Mouse (Mus musculus) urinary bladder, postnatal 4 days (tissue): ENCODE measurements around the gene Nexn.
A peak's percentile ranks its signal among the peaks of the same experiment; 100 is the strongest.

ENCODE experiments used
- DNase-seq, 2 experiments: peaks; one replicate each; pipeline ENCODE4 v3.0.0; 2021 to 2022; ENCODE audit warnings: low spot score in 2 of 2

The Nexn gene

DNA sequence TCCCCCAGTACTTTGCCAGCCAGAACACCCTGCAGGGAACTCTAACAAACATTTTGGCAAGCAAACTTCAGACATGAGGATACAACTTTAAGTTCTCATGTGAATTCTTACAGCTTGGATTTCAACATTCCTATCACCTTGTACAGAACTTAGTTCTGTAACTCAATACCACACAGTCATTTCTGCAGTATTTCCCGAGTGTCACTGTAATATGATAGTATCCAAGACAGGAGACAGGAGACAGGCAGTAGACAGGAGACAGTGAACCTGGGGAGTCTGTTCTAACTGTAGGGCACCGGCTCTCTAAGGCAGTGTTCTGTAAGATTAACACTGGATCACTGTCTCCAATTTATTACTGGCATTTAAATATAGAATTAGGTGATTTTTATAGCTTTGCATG, 12.3 kb upstream of the Nexn start:
- DNase-seq: no peak

DNA sequence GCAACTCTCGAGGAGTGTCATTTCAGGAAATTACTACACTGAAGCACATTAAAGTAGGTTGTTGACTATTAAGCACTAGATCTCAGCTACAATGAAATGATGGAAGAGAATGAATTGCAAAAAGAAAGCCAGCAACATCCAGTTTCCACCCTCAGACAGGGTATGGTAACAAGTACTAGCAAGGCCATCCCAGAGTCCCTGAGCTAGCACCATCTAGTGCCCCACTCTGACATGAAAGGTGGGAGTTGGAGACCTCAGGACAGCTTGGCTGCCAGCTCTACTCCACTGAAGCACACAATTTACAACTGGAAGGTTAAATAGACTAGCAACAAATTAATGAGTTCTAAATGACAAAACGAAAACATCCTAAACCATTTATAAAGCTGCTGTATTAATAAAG, 11.8 kb upstream of the Nexn start:
- DNase-seq: no peak

DNA sequence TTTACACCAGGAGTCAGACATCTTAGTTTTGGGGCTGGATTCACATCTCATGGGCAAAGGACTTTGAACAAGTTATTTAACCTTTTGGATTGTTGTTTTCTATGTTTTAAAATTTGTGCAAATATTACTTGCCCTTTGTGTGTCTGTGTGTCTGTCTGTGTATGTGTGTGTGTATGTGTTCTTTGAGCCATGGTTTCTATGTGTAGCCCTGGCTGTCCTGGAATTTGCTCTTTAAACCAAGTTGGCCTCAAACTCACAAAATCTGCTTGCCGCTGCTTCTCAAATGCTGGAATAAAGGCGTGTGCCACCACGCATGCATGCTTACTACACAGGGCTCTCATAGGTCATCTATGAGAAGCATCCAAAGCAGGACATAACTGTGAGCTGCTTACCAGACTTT, 10.8 kb upstream of the Nexn start:
- DNase-seq: no peak

DNA sequence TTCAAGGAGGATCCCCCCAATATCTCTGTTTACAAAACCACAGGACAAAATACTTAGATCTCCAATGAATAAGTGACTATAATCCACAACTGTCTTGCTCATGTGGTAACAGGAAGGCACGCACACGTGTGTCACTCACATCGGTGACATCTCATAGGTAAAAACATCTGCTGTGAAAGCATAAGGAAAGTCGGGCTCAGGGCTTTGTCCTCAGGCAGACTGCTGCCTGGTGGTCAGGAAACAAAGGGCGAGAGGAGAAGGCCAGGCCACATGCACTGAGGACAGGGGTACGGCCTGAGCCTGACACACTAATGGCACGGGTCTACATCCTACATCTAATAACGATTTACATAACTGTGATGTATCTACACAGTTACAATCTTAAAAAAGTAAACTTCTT, 8.9 kb upstream of the Nexn start:
- DNase-seq: no peak

DNA sequence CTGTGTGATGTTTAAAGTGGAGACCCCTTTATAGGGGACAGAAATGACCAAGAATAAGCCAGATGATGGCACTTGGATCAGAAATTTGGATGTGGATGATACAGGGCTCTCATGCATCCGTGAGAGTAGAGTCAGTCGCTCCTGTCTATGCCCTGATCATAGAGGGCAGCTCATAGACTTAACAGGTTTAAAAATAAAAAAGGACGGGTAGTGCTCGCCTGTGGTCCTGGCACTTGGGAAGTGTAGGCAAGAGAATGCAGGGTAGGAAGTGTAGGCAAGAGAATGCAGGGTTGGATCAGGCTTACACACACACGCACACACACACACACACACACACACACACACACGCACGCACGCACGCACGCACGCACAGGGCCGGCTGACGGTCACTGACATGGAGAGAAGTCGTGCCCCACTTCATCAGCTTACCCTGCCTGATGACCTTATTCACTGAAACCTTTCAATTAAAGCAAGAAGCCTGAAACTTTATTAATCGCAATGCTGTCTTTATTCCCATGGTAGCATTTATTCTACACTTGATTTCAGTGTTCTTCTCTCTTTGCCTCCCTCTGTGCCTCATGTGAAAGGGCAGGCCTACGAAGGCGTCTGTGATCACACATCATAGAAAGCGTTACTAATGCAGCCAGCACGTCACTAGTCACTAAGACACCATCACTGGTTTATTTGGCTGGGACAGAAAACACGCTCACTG, 7.0 kb upstream of the Nexn start:
- DNase-seq: no peak

DNA sequence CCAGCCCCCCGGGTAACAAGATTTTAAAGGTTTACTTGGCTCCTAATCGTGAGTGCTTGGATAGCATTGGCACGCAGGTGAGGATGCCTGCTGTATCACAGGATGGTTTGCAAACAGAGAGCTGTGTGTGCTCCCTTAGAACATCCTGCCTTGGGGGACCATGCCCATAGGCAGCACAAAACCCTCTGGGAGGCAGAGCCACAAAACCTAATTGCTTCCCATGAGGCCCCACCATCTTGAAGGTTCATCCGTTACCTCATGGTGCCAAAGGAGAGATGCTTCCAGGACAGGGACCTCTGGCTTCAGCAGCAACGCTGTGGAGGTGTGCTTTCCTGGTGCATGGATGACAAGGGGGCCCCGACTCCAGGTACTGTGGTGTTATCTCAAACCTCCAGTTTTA, 5.7 kb upstream of the Nexn start:
- DNase-seq: no peak

DNA sequence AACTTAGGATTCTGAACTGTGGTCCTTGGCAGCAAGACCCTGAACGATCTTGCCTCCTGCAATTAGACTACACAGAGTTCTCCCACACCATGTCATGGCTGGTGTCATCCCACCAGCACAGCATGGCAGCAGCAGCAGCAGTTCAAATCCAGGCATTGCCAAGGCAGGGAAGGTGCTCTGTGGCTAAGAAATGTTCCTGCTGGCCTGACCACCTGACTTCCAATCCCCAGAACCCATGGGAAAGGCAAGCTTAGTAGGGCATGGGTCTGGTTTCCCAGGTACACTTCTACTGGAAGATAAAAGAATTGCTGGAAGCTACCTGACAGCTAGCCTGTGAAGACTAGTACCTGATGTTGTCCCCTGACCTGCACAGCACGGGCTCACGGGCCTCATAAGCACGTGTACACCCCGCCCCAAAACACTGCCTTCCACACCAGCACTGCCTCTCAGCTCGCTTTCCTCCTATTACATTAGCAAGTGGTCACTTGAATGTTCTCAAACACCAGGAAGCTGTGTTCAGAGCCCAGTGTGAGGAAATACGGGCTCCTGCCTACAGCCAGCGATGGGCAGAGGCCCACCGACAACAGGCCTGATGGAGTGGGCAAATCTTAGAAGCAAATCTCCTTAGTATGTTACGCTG, 5.0 kb upstream of the Nexn start:
- no peak for DNase-seq

DNA sequence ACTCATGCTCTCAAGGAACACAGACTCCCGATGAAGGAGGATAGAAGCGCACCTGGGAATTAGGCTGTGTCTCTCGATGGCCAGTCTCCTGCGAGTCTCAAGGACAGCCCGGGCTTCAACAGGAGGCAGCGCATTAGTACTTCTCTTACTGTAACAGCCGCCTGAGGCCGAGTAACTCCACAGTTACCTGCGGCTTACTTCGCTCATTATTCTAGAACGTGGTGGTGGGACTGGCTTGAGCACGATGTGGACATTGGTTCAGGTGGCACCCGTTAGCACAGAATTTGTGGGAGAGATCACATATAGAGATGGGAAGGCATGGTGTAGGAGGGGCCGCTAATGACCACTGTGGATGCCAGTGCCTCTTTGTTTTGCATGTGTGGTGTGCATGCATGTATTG, 1.9 kb upstream of the Nexn start:
- DNase-seq: no peak

DNA sequence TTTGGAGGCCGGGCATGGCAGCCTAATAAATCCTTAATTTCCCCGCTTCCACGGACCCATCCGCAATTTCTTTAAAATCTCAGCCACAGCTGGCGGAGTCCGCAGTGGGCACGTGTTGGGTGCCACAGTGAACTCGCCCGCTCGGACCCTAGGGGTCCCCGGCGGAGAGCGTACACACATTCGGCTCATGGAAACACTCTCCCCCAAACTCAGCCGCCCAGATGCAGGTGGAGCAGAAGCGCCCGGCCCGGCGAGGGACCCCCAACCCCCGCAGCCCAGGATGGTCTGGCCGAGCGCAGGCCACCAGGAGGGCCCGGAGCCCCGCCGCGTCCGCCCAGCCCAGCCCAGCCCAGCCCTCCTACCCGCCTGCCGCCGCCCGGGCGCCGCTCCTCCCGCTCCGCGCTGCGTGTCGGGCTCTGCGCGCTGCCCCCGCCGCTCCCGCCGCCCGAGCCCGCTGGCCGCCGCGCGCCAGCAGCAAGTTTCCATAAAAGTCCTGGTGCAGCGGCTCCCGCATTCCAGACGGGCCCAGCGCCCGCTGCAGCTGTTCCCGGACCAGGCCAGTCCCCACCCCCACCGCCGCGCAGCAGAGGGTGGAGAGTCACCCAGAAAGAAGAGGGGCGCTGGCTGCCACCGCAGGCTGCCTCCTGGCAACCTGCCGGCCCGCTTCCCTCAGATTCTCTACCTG, 657 bp downstream of the Nexn start:
- peak; percentile 80 to 82 for DNase-seq

DNA sequence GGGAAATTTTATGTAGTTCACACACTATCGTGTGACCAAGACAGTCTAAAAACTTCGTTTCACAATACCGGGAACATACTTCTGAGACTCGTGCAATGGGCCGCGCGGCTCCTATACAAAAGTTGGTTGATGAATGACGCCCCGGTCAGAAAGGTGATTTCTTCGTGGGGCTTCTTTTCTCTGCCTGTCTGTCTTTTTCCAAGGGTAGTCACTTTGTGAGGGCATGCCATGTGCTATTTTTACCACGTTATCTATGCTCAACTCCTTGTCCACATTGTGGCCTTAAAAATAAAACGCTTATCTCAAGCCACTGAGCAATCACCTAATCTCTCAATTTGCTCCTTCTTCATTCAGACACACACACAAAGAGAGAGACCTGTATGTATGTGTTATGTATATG, 1.3 kb downstream of the Nexn start:
- DNase-seq: no peak

DNA sequence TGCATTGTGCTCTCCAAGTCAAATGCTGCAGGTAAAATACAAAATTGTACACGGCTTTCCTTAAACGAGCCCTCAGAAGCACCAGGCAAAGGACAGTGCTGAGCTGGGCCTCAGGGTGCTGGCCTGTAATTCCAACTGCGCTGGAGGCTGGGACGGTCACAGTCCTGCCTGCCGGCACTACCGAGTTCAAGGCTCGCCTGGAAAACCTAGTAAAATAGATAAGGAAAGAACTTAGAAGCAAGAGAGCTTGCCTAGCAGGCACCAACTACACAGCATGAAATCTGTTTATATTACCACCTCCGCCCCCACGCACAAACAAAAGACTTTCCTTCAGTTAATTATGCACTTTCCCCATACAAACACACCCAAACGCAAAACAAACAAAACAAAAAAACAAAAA, 1.8 kb downstream of the Nexn start:
- no peak for DNase-seq

DNA sequence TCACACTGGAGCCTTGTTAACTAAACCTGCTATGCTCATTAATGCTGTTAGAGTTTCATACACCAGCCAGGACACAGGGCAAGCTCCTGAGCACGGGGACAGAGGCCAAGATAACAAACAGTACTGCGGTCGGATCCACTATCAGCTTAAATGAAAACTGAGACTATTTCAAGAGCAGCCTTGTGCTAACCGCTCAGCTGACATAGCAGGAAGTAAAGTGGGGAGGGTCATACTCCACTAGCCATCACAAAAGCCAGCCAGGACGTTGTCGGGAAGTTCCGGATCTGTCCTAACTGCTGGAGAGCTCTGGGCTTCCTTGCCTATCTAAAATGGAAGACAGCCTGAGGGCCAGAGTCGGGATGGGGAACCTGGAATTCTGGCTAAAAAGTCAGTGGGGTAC, 4.2 kb downstream of the Nexn start:
- no peak for DNase-seq

DNA sequence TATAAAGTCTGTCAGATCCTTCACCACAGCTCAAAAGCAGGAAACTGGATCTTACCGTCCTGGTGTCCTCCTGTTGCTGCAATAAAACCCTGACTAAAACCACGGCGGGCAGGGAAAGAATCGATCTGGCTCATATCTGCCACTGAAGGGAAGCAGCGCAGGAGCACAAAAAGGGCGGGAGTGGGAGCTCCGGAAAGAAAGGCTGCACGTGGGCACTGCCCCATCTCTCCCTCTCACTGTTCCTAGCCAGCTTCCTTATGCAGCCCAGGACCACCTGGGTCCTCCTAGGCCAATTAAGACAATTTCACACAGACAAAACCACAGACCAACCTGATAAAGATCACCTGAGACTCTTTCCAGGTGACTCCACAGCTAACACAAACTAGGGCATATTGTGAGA, 4.7 kb downstream of the Nexn start:
- DNase-seq: no peak

DNA sequence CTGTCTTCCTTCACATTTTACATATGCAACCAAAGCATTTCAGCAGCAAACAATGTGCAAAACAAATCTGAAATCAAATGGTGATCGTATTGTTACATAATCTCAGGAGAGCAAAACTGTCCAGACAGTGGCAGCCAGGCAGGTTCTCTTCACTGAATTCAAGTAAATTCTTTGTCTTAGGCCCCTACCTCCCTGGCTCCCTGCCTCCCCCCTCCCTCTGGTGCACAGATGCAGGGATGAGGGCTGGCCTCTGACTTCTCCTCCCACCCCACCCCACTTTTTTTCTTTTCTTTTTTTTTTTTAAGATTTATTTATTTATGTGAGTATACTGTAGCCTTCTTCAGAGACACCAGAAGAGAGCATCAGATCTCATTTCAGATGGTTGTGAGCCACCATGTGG, 5.8 kb downstream of the Nexn start:
- DNase-seq: no peak

DNA sequence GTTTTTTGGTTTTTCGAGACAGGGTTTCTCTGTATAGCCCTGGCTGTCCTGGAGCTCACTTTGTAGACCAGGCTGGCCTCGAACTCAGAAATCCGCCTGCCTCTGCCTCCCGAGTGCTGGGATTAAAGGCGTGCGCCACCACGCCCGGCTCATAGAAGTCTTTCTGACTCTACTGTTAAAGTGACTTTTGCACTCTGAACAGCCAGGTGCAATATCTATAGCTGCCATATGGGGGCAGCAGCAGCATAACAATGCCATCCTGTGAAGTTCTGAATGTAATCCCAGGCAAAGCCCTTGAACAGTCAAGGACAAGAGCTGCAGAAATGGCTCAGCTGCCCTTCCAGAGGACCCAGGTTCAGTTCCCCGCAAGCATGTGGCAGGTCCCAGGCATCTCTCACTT, 6.7 kb downstream of the Nexn start:
- peak; percentile 63 to 74 for DNase-seq

DNA sequence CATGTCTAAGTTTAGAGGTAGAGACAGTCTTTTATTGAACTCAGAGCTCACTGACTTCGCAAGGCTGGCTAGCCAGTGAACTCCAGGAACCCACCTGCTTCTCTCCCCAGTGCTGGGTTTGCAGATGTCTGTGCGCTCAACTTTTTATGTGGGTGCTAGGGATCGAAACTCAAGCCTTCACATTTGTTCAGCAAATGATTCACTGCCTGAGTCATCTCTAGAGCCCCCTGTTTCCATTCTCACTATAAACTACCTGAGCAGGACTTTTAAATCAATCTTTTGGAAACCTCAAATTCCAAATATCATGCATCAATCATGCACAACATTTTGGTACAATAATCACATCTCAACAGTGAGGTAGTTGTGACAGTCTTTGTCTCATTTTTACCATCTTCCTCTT, 8.6 kb downstream of the Nexn start:
- DNase-seq: no peak

DNA sequence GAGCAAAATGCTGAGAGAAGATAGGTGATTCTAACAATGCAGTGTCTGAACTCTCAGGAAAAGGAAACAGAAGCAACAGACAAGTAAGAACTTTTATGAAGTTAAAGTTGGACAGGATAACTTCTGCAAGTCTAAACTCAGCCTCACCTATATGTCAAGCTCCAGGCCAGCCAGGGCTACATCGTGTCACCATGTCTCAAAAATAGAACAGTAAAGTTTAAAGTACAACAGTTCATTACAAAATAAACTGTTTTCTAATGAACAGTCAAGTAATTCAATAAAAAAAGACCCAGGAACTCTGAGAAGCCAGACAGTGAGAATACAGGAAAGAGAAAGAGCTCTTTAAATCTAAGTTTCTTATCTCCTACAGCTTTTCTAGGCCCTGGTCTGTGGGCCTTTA, 15.7 kb downstream of the Nexn start:
- no peak for DNase-seq

DNA sequence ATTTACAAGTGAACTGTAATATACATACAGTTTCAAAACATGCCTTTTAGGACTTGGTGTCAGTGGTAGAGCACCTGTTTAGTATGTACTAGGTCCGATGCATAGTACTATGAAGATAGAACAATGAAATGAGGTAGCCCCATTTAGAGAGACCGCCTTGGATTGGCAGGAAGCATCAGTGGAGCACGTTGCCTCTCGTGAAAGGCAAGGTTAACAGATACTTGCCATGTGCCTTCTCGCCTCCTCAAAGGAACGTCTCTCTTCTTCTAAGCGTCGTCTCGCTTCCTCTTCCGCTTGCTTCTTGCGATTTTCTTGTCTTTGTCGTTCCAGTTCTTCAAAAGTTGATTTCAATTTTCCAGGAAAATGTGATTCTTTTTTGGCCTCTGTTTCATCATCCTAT, 18.4 kb downstream of the Nexn start:
- no peak for DNase-seq

DNA sequence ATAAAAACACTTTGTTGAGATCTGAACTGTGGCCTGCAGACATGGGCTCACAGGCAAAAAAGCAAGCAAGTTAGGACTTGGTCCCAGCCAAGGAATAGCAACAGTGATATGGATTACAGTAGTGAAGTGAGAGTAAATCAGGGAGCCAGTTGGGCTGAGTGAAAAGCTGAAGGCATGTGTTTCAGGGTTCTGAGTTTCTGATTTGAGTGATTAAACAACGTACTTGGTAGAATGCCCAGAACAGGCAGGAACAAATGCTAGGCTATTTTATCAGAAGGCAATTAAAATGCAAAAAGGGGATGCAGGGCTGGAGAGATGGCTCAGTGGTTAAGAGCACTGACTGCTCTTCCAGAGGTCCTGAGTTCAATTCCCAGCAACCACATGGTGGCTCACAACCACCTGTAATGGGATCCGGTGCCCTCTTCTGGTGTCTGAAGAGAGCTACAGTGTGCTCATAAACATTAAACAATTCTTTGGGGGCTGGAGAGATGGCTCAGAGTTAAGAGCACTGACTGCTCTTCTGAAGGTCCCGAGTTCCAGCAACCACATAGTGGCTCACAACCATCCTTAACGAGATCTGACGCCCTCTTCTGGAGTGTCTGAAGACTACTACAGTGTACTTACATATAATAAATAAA, 20.8 kb downstream of the Nexn start:
- no peak for DNase-seq

DNA sequence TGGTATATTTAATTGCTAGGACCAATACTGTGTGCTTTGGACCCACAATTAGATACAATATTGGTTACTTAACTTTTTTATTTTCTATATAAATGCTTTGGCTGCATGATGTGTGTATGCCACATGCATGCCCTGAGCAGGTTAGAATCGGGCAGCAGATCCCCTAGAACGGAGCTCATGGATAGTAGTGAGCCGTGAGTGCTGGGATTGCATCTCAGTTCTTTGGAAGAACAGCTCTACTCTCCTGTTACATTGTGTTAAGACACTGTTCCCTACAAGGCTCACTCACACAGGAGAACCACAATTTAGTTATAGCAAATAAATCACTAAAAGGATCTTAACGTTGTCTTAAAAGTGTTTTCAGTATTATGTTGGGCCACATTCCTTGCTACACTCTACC, 22.8 kb downstream of the Nexn start:
- no peak for DNase-seq

DNA sequence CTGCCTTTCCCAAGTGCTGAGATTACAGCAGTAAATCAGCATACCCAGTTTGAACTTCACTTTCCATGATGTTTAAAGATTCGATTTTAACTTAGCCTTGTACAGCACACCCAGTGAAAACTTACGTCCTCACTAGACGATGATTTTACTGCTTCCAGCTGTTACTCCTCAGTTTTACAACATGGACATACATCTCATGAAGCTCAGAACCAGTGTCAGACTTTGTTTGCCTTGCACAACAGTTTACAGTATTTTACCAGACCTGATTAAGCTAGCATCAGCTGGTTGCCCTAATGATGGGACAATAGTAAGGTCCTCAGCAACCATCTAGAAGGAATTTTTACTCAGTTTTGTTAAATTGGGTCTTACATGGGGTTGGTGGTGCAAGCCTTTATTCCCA, 25.1 kb downstream of the Nexn start:
- no peak for DNase-seq

DNA sequence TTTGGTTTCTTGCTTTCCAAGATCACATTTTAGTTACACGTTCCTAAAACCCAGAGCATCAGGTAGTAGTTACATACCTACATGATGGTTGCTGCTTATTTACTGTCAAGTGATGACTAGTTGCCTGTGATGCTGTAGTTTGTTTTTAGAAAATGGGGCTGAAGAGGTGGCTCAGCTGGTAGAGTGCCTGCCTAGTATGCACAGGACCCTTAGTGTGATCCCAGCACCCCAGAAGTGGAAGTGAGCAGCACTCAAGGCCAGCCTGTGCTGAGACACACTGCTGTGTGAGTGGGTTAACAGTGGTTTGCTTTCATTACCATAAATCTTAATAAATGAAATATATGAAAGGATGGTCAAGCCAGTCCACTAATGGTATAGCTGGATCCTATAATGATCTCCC, 26.6 kb downstream of the Nexn start:
- no peak for DNase-seq

DNA sequence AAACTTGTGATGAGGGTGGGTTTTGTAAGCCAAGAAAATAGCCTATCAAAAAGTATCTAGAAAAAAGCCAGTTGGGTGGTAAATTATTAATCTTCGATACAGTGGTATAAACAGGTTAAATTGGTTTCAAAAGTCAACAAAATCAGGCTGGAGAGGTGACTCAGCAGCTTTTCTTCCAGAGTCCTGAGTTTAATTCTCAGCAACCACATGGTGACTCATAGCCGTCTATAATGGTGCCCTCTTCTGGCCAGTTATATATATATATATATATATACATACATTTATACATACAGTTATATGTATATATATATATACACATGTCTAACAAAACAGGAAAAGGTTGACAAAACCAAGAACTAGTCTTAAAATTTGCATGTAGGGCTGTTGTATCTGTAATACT, 27.3 kb downstream of the Nexn start:
- no peak for DNase-seq
